Mouse (Mus musculus) CH12.LX (cell line): ENCODE data around the gene Rad17. TPM values are rescaled to one million over a fixed set of nuclear protein-coding genes. Genes with fewer than 3 reads are reported as not detected.

Source experiments
- DNase-seq: peaks from one replicate; pipeline ENCODE4 v3.0.0-alpha.2; 2013; ENCODE audit errors: extremely low read depth
- H3K27ac ChIP-seq: 2 replicates; pipeline ENCODE4 v1.5.1; 2012; ENCODE audit warnings: low read depth, mild to moderate bottlenecking, control low read depth, moderate library complexity; ENCODE audit not compliant: insufficient read depth
- H3K27me3 ChIP-seq: replicated peaks from 2 replicates; pipeline ENCODE3; 2012; ENCODE audit warnings: inconsistent platforms
- H3K36me3 ChIP-seq, 2 experiments: replicated peaks in 1 of 2; 2 replicates each; pipeline versions ENCODE3 to v1.6.1; 2012; ENCODE audit warnings: inconsistent platforms in 1 of 2, low read length in 1 of 2, mild to moderate bottlenecking in 1 of 2, mixed read lengths in 1 of 2, moderate library complexity in 1 of 2; ENCODE audit not compliant: control insufficient read depth in 1 of 2, insufficient read depth in 1 of 2
- H3K4me1 ChIP-seq, 2 experiments: 2 replicates each; pipeline ENCODE4 v1.6.1; 2012; ENCODE audit warnings: inconsistent platforms in 1 of 2, moderate library complexity in 1 of 2; ENCODE audit not compliant: insufficient read depth in 2 of 2, control insufficient read depth in 1 of 2
- H3K4me2 ChIP-seq: 2 replicates; pipeline ENCODE4 v1.6.1; 2012; ENCODE audit warnings: low read depth, mild to moderate bottlenecking, control low read depth; ENCODE audit not compliant: poor library complexity, insufficient read depth, severe bottlenecking
- H3K4me3 ChIP-seq, 3 experiments: fragments of 150-350 bp in 1 of 3; sonication (generic) in 1 of 3; replicated peaks in 1 of 3; 2 replicates each; pipeline versions ENCODE3 to v1.5.1; 2011 to 2012; ENCODE audit warnings: low read depth in 2 of 3, low read length in 2 of 3, mild to moderate bottlenecking in 2 of 3, moderate library complexity in 2 of 3, control low read depth in 1 of 3, improper control_type of control experiment in 1 of 3, inconsistent platforms in 1 of 3, mixed read lengths in 1 of 3; ENCODE audit not compliant: poor library complexity in 1 of 3
- H3K79me2 ChIP-seq: replicated peaks from 2 replicates; pipeline ENCODE4 v1.6.1; 2012; ENCODE audit warnings: mild to moderate bottlenecking, moderate library complexity; ENCODE audit not compliant: control insufficient read depth, poor library complexity, insufficient read depth, severe bottlenecking; ENCODE audit errors: extremely low read depth
- H3K9ac ChIP-seq: 2 replicates; pipeline ENCODE4 v1.6.1; 2012; ENCODE audit warnings: low read depth, mild to moderate bottlenecking, control low read depth, moderate library complexity; ENCODE audit not compliant: insufficient read depth
- H3K9me3 ChIP-seq: replicated peaks from 2 replicates; pipeline ENCODE3; 2012; ENCODE audit warnings: low read length, inconsistent platforms, mixed read lengths
- CHD1 ChIP-seq: IDR thresholded peaks from 2 replicates; pipeline ENCODE4 v1.6.1; 2012; ENCODE audit warnings: low read depth, low read length, improper control_type of control experiment, inconsistent platforms
- CHD2 ChIP-seq: IDR thresholded peaks from 2 replicates; pipeline ENCODE4 v1.6.1; 2011; ENCODE audit warnings: low read length, improper control_type of control experiment
- CTCF ChIP-seq, 2 experiments: IDR thresholded peaks in 1 of 2; conservative IDR thresholded peaks in 1 of 2; 2 replicates each; pipeline ENCODE4 v1.5.1; 2011 to 2012; ENCODE audit warnings: low read depth in 2 of 2, low read length in 2 of 2, improper control_type of control experiment in 1 of 2, inconsistent platforms in 1 of 2, mild to moderate bottlenecking in 1 of 2, moderate library complexity in 1 of 2
- ELF1 ChIP-seq: IDR thresholded peaks from 2 replicates; pipeline ENCODE4 v1.6.1; 2014; ENCODE audit warnings: low read depth, mild to moderate bottlenecking, inconsistent platforms, low read length, improper control_type of control experiment
- EP300 ChIP-seq: IDR thresholded peaks from 2 replicates; pipeline ENCODE4 v1.6.1; 2011; ENCODE audit warnings: low read length, improper control_type of control experiment
- ETS1 ChIP-seq: conservative IDR thresholded peaks from 2 replicates; pipeline ENCODE4 v1.6.1; 2012; ENCODE audit warnings: low read depth, mild to moderate bottlenecking, inconsistent platforms, low read length, improper control_type of control experiment, moderate library complexity
- GABPA ChIP-seq: IDR thresholded peaks from 2 replicates; pipeline ENCODE4 v1.6.1; 2012; ENCODE audit warnings: low read depth, low read length, improper control_type of control experiment, inconsistent platforms; ENCODE audit not compliant: insufficient replicate concordance
- IRF4 ChIP-seq: IDR thresholded peaks from 2 replicates; pipeline ENCODE4 v1.6.1; 2014; ENCODE audit warnings: low read depth, mild to moderate bottlenecking, inconsistent platforms, low read length, improper control_type of control experiment
- JUND ChIP-seq: conservative IDR thresholded peaks from 2 replicates; pipeline ENCODE4 v1.6.1; 2011; ENCODE audit warnings: low read depth, low read length, improper control_type of control experiment
- MEF2A ChIP-seq: IDR thresholded peaks from 2 replicates; pipeline ENCODE4 v1.6.1; 2014; ENCODE audit warnings: low read depth, mild to moderate bottlenecking, inconsistent platforms, low read length, improper control_type of control experiment, borderline replicate concordance
- MXI1 ChIP-seq: IDR thresholded peaks from 2 replicates; pipeline ENCODE4 v1.6.1; 2011; ENCODE audit warnings: mild to moderate bottlenecking, low read depth, low read length, improper control_type of control experiment
- MYC ChIP-seq: IDR thresholded peaks from 2 replicates; pipeline ENCODE4 v1.6.1; 2011; ENCODE audit warnings: low read depth, mild to moderate bottlenecking, improper control_type of control experiment, low read length
- NELFE ChIP-seq: IDR thresholded peaks from 2 replicates; pipeline ENCODE4 v1.6.1; 2011; ENCODE audit warnings: low read depth, low read length, improper control_type of control experiment
- NRF1 ChIP-seq: IDR thresholded peaks from 2 replicates; pipeline ENCODE4 v1.6.1; 2014; ENCODE audit warnings: low read depth, mild to moderate bottlenecking, inconsistent platforms, low read length, improper control_type of control experiment, moderate library complexity
- PAX5 ChIP-seq: IDR thresholded peaks from 2 replicates; pipeline ENCODE4 v1.6.1; 2012; ENCODE audit warnings: low read length, inconsistent platforms, mixed read lengths
- POLR2AphosphoS2 ChIP-seq: IDR thresholded peaks from 2 replicates; pipeline ENCODE4 v1.6.1; 2011; ENCODE audit warnings: low read depth, low read length, improper control_type of control experiment
- RAD21 ChIP-seq: IDR thresholded peaks from 2 replicates; pipeline ENCODE4 v1.6.1; 2011; ENCODE audit warnings: low read depth, mild to moderate bottlenecking, low read length, improper control_type of control experiment, moderate library complexity
- TCF12 ChIP-seq: IDR thresholded peaks from 2 replicates; pipeline ENCODE4 v1.6.1; 2014; ENCODE audit warnings: low read depth, mild to moderate bottlenecking, inconsistent platforms, low read length, improper control_type of control experiment
- ZC3H11A ChIP-seq: IDR thresholded peaks from 2 replicates; pipeline ENCODE4 v1.6.1; 2012; ENCODE audit warnings: low read depth, mild to moderate bottlenecking, inconsistent platforms, low read length, improper control_type of control experiment
- ZMIZ1 ChIP-seq: IDR thresholded peaks from 2 replicates; pipeline ENCODE4 v1.6.1; 2012; ENCODE audit warnings: low read depth, mild to moderate bottlenecking, inconsistent platforms, low read length, improper control_type of control experiment
- ZNF384 ChIP-seq: IDR thresholded peaks from 2 replicates; pipeline ENCODE4 v1.6.1; 2012; ENCODE audit warnings: low read depth, low read length, improper control_type of control experiment, inconsistent platforms
- dilution Hi-C: fragments of 300-500 bp; cut with MboI; formaldehyde crosslinking; loops from 2 replicates; pipeline ENCODE4 v1.14.3; 2020; ENCODE audit warnings: low sequenced_read_pairs; ENCODE audit not compliant: extremely low pct_unique_long_range_greater_than_20kb, extremely low pct_ligation_motif_present
- in situ Hi-C: fragments of 300-500 bp; cut with MboI; formaldehyde crosslinking; loops from 3 replicates; pipeline ENCODE4 v1.14.3; 2019; ENCODE audit warnings: low sequenced_read_pairs, low pct_ligation_motif_present, low pct_unique_long_range_greater_than_20kb, mixed read lengths
- polyA plus RNA-seq: library from polyadenylated mRNA; unstranded; fragments of >175 nt; gene quantifications from 2 replicates; pipeline ENCODE4 v1.2.1, GENCODE M21; 2012; ENCODE audit warnings: low read depth; ENCODE audit not compliant: insufficient read length
- total RNA-seq, 2 experiments: library from RNA; depleted of rRNA; stranded (reverse); fragments of 300-350 nt in 1 of 2; fragments of >200 nt in 1 of 2; gene quantifications; 2 replicates each; pipeline ENCODE4 v1.2.3; 2012 to 2014

Gene Rad17
- total and polyA plus RNA-seq, 3 experiments: 19.8 to 47.8 (median 19.8) TPM

GRCm38 (mm10) chr13:100648223-100648622 lies 2.6 kb downstream of the Rad17 start:
- Histone ChIP-seq H3K4me2 (no peak overlapping the region), H3K79me2 (peaks cover 23% of the 10 kb centered on the region), H3K4me1 (peaks cover 0 to 34% of the 10 kb centered on the region in 2 experiments; a peak in 2 of 4 replicates), H3K9ac (no peak overlapping the region), H3K36me3 (peaks cover 26 to 45% of the 10 kb centered on the region in 2 experiments), H3K4me3 (no peak overlapping the region), H3K27ac (no peak overlapping the region), H3K27me3 (no peaks in the 10 kb centered on the region), H3K9me3 (no peaks in the 10 kb centered on the region)
- dilution Hi-C loops (no loop called here), in situ Hi-C loops (no loop called here)
- no peak for DNase-seq
- TF ChIP-seq EP300 (no peak), NELFE (no peak), ETS1 (no peak), TCF12 (no peak), POLR2AphosphoS2 (no peak), ZC3H11A (no peak), IRF4 (no peak), CHD2 (no peak), CHD1 (no peak), PAX5 (no peak), ZMIZ1 (no peak), CTCF (conservative IDR thresholded peaks at IDR 0.05 in 1 of 2, IDR thresholded peaks at IDR 0.05 in 1 of 2; ENCODE audit: low read depth in 2 of 2, low read length in 2 of 2) (no peak), JUND (no peak), ZNF384 (no peak), ELF1 (no peak), NRF1 (no peak)

- peaks cover 40 to 66% of the 10 kb centered on the region in 2 experiments for H3K36me3 ChIP-seq
- peak overlapping the region; percentile 67; the same call in 1 of the 2 replicates for H3K4me2 ChIP-seq
- H3K4me1 ChIP-seq: peaks cover 4 to 34% of the 10 kb centered on the region in 2 experiments; a peak in 3 of 4 replicates
- dilution Hi-C loops: no loop called here
- no peaks in the 10 kb centered on the region for H3K9me3 ChIP-seq
- peak overlapping the region; percentile 84 for H3K27ac ChIP-seq
- in situ Hi-C loops: no loop called here
- TF ChIP-seq GABPA: no peak
- TF ChIP-seq NELFE: no peak
- no peak for TF ChIP-seq ELF1
- TF ChIP-seq MXI1: no peak
- no peak for TF ChIP-seq RAD21
- 0 out of 2 replicates have a peak, but pooled peaks have one; percentile 7 for TF ChIP-seq ETS1
- peak; percentile 23; the same call in 1 of the 2 replicates for TF ChIP-seq MYC
- TF ChIP-seq EP300: peak; percentile 81
- TF ChIP-seq CTCF (conservative IDR thresholded peaks at IDR 0.05 in 1 of 2, IDR thresholded peaks at IDR 0.05 in 1 of 2; ENCODE audit: low read depth in 2 of 2, low read length in 2 of 2): peak in 1 of 2 experiments; percentile 46; a peak in 2 of 4 replicates
- TF ChIP-seq ZNF384: peak; percentile 95
- peak; percentile 71; the same call in 1 of the 2 replicates for TF ChIP-seq MEF2A
- peak; percentile 66 for TF ChIP-seq IRF4
- H3K4me3 ChIP-seq: no peak overlapping the region
- H3K27me3 ChIP-seq: no peaks in the 10 kb centered on the region
- no peak overlapping the region for H3K9ac ChIP-seq
- no peaks in the 10 kb centered on the region; the same call in none of the 2 replicates for H3K79me2 ChIP-seq
- DNase-seq: peak; percentile 56
Measured at GRCm38 (mm10) chr13:100642471-100643209, 8.2 kb downstream of the Rad17 start.
